Comparison of ENCODE assay signal across 7 mouse cellular contexts in genomic region chr9:21221383-21221929, GRCm38 (mm10). TPM values are rescaled to one million over a fixed set of nuclear protein-coding genes. Genes with fewer than 3 reads are reported as not detected.
DNase-seq lines count a peak whose midpoint lies in the region; ATAC-seq and TF ChIP-seq lines count a peak whose summit lies in the region.

No protein-coding gene starts in this region.

- no peaks in the 10 kb centered on the region for H3K27me3 ChIP-seq in spleen, adult 2 months (ENCODE audit: control insufficient read depth, insufficient read depth, low read length)
- H3K27me3 ChIP-seq in heart, embryonic 12.5 days (replicated peaks), result 0 out of 2 replicates have a peak, but pooled peaks cover 6% of the 10 kb centered on the region
- H3K27me3 ChIP-seq in midbrain, embryonic 15.5 days (replicated peaks), result 0 out of 2 replicates have a peak, but pooled peaks cover 5% of the 10 kb centered on the region

- peak; percentile 56; the same call in 1 of the 2 replicates for ATAC-seq in heart, embryonic 12.5 days (ENCODE audit: insufficient number of reproducible peaks, low FRiP score)
- ATAC-seq in midbrain, embryonic 15.5 days (replicated peaks), result no peak

- WGBS in spleen, adult 2 months, result 10% methylated on average over 7 of the region's 7 CpGs
- WGBS in heart, embryonic 12.5 days, result 18% methylated on average over 7 of the region's 7 CpGs
- 18% methylated on average over 7 of the region's 7 CpGs for WGBS in midbrain, embryonic 15.5 days

- peak in 1 of 2 experiments; percentile 79 for DNase-seq in spleen, adult 2 months (ENCODE audit: low read depth in 1 of 2, low spot score in 2 of 2)
- no peak for DNase-seq in spleen, postnatal 14 days (ENCODE audit: low spot score in 2 of 2)
- peak; percentile 86 for DNase-seq in c-Kit-positive CD71-negative TER-119-negative erythroid progenitor cells, embryonic 14.5 days (ENCODE audit: low read depth)
- DNase-seq in kidney, postnatal 36 days, result peak; percentile 45 to 78
- no peak for DNase-seq in urinary bladder, postnatal 14 days (ENCODE audit: low spot score)

- TF ChIP-seq POLR2A in spleen, adult 2 months (IDR thresholded peaks at IDR 0.05; ENCODE audit: low read depth, low read length), result no peak

- H3K4me2 ChIP-seq in heart, embryonic 12.5 days, result peak overlapping the region; percentile 58; the same call in 1 of the 2 replicates
- peak overlapping the region; percentile 56; the same call in 1 of the 2 replicates for H3K4me2 ChIP-seq in midbrain, embryonic 15.5 days

- H3K36me3 ChIP-seq in spleen, adult 2 months (ENCODE audit: control insufficient read depth, insufficient read depth, low read length), result no peaks in the 10 kb centered on the region
- H3K36me3 ChIP-seq in heart, embryonic 12.5 days, result no peaks in the 10 kb centered on the region
- no peaks in the 10 kb centered on the region for H3K36me3 ChIP-seq in midbrain, embryonic 15.5 days (replicated peaks)

- H3K9me3 ChIP-seq in heart, embryonic 12.5 days (replicated peaks), result peaks cover 5% of the 10 kb centered on the region; the same call in 1 of the 2 replicates
- no peaks in the 10 kb centered on the region for H3K9me3 ChIP-seq in midbrain, embryonic 15.5 days

- peak; percentile 33; the same call in 1 of the 2 replicates for TF ChIP-seq CTCF in spleen, adult 2 months (IDR thresholded peaks at IDR 0.05; ENCODE audit: extremely low read depth, insufficient read depth, insufficient read length, insufficient replicate concordance)

- H3K4me1 ChIP-seq in spleen, adult 2 months (ENCODE audit: control insufficient read depth, insufficient read depth, insufficient read length), result peaks cover 8% of the 10 kb centered on the region; the same call in 1 of the 2 replicates
- H3K4me1 ChIP-seq in heart, embryonic 12.5 days (replicated peaks), result peaks cover 11% of the 10 kb centered on the region
- H3K4me1 ChIP-seq in midbrain, embryonic 15.5 days, result peaks cover 9% of the 10 kb centered on the region

- no peak overlapping the region for H3K4me3 ChIP-seq in spleen, adult 2 months (ENCODE audit: extremely low read depth, insufficient read depth, insufficient read length)
- H3K4me3 ChIP-seq in heart, embryonic 12.5 days, result no peak overlapping the region
- H3K4me3 ChIP-seq in midbrain, embryonic 15.5 days, result no peak overlapping the region

- no peak overlapping the region for H3K9ac ChIP-seq in heart, embryonic 12.5 days
- no peak overlapping the region for H3K9ac ChIP-seq in midbrain, embryonic 15.5 days

- H3K27ac ChIP-seq in spleen, adult 2 months (ENCODE audit: insufficient read depth, low read length), result no peak overlapping the region
- peak overlapping the region; percentile 57; the same call in 1 of the 2 replicates for H3K27ac ChIP-seq in heart, embryonic 12.5 days (ENCODE audit: poor library complexity, severe bottlenecking)
- no peak overlapping the region for H3K27ac ChIP-seq in midbrain, embryonic 15.5 days

RNA-seq across cellular contexts. Expression of gene Keap1, which starts 17.7 kb away (rescaled TPM):
- 55.4 and 78.4 TPM in 2 replicates for polyA plus RNA-seq in spleen, adult 2 months (2012; rRNA removed)
- polyA plus RNA-seq in heart, embryonic 12.5 days (2016; fragmentation: Nextera tagmentation; extraction: Ambion mirVana), result 46.7 and 49.6 TPM in 2 replicates
- 75.4 and 78.7 TPM in 2 replicates for polyA plus RNA-seq in midbrain, embryonic 15.5 days (2015; fragmentation: Nextera tagmentation; extraction: Ambion mirVana)

RNA-seq across cellular contexts. Expression of gene S1pr5, which starts 26.8 kb away (rescaled TPM):
- polyA plus RNA-seq in spleen, adult 2 months (2012; rRNA removed), result 12.2 and 21.3 TPM in 2 replicates
- 0.10 and 0.19 TPM in 2 replicates for polyA plus RNA-seq in heart, embryonic 12.5 days (2016; fragmentation: Nextera tagmentation; extraction: Ambion mirVana)
- 2.8 and 4.2 TPM in 2 replicates for polyA plus RNA-seq in midbrain, embryonic 15.5 days (2015; fragmentation: Nextera tagmentation; extraction: Ambion mirVana)

RNA-seq across cellular contexts. Expression of gene Atg4d, which starts 43.6 kb away (rescaled TPM):
- polyA plus RNA-seq in spleen, adult 2 months (2012; rRNA removed), result 44.8 and 48.4 TPM in 2 replicates
- 43.8 and 47.8 TPM in 2 replicates for polyA plus RNA-seq in heart, embryonic 12.5 days (2016; fragmentation: Nextera tagmentation; extraction: Ambion mirVana)
- polyA plus RNA-seq in midbrain, embryonic 15.5 days (2015; fragmentation: Nextera tagmentation; extraction: Ambion mirVana), result 54.7 and 55.7 TPM in 2 replicates

RNA-seq across cellular contexts. Expression of gene Pde4a, which starts 55.9 kb away (rescaled TPM):
- polyA plus RNA-seq in spleen, adult 2 months (2012; rRNA removed), result 12.4 and 13.1 TPM in 2 replicates
- 10.1 and 10.2 TPM in 2 replicates for polyA plus RNA-seq in heart, embryonic 12.5 days (2016; fragmentation: Nextera tagmentation; extraction: Ambion mirVana)
- polyA plus RNA-seq in midbrain, embryonic 15.5 days (2015; fragmentation: Nextera tagmentation; extraction: Ambion mirVana), result 42.7 and 44.5 TPM in 2 replicates

Comparison
In these comparisons a context has a peak if more than half of its experiments do, and no peak if none do; other contexts are left out.
1. DNase-seq: peak in c-Kit-positive CD71-negative TER-119-negative erythroid progenitor cells, embryonic 14.5 days (single experiment) and kidney, postnatal 36 days (2 of 2); none in spleen, postnatal 14 days (0 of 2) and urinary bladder, postnatal 14 days (single experiment).